Mouse (Mus musculus) CD4-positive helper T cell, adult 2 months (primary cell): ENCODE measurements around the gene Rapgefl1.
"Not testable (repeated sequence)": the region's sequence is repeated elsewhere in the genome, so short reads cannot be mapped to it uniquely, and the experiment has no call there.

Experiments
- DNase-seq: peaks from one replicate; pipeline ENCODE4 v3.0.0-alpha.2; 2012; ENCODE audit warnings: low read depth, missing footprints, low spot score

Gene Rapgefl1

GRCm38 (mm10) chr11:98810686-98811085 is 25.9 kb upstream of the Rapgefl1 start:
- no peak for DNase-seq

- DNase-seq = no peak
Measured at GRCm38 (mm10) chr11:98816706-98817239, 19.8 kb upstream of the Rapgefl1 start.

- DNase-seq = peak; percentile 43
Measured at GRCm38 (mm10) chr11:98820968-98821367, 15.6 kb upstream of the Rapgefl1 start.

- DNase-seq = not testable (repeated sequence)
Measured at GRCm38 (mm10) chr11:98826071-98826470, 10.5 kb upstream of the Rapgefl1 start.

- DNase-seq = no peak
Measured at GRCm38 (mm10) chr11:98827877-98828276, 8.7 kb upstream of the Rapgefl1 start.

GRCm38 (mm10) chr11:98829091-98829775 is 7.4 kb upstream of the Rapgefl1 start:
- peak; percentile 70 for DNase-seq

- DNase-seq = no peak
Measured at GRCm38 (mm10) chr11:98829875-98830274, 6.7 kb upstream of the Rapgefl1 start.

GRCm38 (mm10) chr11:98835296-98835695 is 1.3 kb upstream of the Rapgefl1 start:
- DNase-seq = no peak

GRCm38 (mm10) chr11:98835725-98836124 is 860 bp upstream of the Rapgefl1 start:
- no peak for DNase-seq

GRCm38 (mm10) chr11:98836128-98836527 is 457 bp upstream of the Rapgefl1 start:
- DNase-seq = no peak

GRCm38 (mm10) chr11:98837231-98837704 is 683 bp downstream of the Rapgefl1 start:
- no peak for DNase-seq

GRCm38 (mm10) chr11:98837917-98838316 is 1.3 kb downstream of the Rapgefl1 start:
- DNase-seq = no peak

GRCm38 (mm10) chr11:98838512-98838911 is 1.9 kb downstream of the Rapgefl1 start:
- DNase-seq = no peak

- no peak for DNase-seq
Measured at GRCm38 (mm10) chr11:98839402-98839801, 2.8 kb downstream of the Rapgefl1 start.

- no peak for DNase-seq
Measured at GRCm38 (mm10) chr11:98839897-98840296, 3.3 kb downstream of the Rapgefl1 start.

- no peak for DNase-seq
Measured at GRCm38 (mm10) chr11:98846016-98846415, 9.4 kb downstream of the Rapgefl1 start.

- no peak for DNase-seq
Measured at GRCm38 (mm10) chr11:98846865-98847604, 10.4 kb downstream of the Rapgefl1 start.

- no peak for DNase-seq
Measured at GRCm38 (mm10) chr11:98849196-98849894, 12.8 kb downstream of the Rapgefl1 start.

- no peak for DNase-seq
Measured at GRCm38 (mm10) chr11:98850100-98851093, 13.8 kb downstream of the Rapgefl1 start.

- no peak for DNase-seq
Measured at GRCm38 (mm10) chr11:98854116-98854515, 17.5 kb downstream of the Rapgefl1 start.

- no peak for DNase-seq
Measured at GRCm38 (mm10) chr11:98854659-98855058, 18.1 kb downstream of the Rapgefl1 start.
